Mouse (Mus musculus): ENCODE data around the gene Olfr395. TPM values are rescaled to one million over a fixed set of nuclear protein-coding genes. Genes with fewer than 3 reads are reported as not detected.

Gene Olfr395
- not detected for total RNA-seq (2023)

DNA sequence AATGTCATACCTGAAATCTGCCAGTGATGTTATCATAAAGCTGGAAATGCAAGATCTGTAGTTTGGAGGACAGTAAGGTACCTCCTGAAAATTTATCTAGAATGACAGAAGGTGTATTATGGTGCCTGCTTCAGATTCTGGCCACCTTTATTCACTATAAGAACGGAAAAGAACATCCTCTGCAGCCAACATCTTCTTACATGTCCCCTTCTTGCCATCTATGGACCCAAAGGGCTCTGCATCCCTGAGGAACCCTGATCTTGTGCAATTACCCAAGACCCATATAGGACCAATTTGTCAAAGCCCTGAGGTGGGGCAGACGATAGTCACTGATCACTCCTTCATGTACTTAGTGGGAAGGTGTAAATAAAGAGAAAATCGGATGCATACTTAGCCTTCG lies at the start of gene Olfr395:
TSS of gene Olfr395 (minus strand) at position 101 of the 400 bp plus-strand sequence.

DNA sequence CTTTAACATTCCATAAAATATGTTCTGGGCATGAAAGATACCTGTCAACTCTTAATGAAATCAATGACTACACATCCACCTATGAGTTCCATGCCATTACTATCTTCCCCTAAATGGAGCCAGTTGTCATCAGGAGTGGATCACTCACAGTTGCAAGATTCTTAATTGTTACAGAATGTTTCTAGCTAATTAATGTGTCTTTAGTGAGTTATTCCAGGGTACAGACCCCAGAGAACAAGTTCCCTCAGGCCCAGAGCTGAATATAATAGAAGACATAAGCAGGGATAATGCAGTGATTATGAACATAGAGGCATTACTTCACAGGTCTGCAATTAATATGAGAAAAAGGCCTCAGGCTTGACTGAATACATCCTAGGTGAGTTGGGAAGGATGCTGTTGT lies 27.3 kb upstream of the Olfr395 start, which contains the start of gene Olfr23:
TSS of gene Olfr23 (plus strand) at position 301 of the 400 bp plus-strand sequence.

DNA sequence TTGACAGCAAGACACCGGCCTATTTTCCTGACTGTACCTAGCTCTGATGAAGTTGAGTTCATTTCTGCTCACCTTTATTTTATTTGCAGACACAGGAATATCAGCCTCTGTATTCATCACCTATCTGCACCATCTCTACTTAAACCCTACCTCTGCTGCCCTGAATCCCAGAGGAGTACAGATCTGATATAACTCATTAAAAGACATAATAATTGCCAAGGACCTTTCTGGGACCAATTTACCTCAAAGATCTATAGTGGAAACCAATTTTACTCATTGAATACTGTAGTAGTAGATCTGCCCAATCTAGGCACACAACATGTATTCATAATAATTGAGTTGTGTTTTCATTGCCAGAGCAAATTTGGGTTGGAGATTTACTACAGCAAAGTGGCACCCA lies 18.4 kb downstream of the Olfr395 start, which contains the start of gene Olfr394:
TSS of gene Olfr394 (minus strand) at position 101 of the 400 bp plus-strand sequence.

Other genes with a start within 250 kb of the Olfr395 start
- gene Zfp735, start 220.5 kb downstream of the Olfr395 start, total RNA-seq (2023): not detected
- not detected for gene Olfr389, start 128.6 kb downstream of the Olfr395 start, total RNA-seq (2023)
- gene Olfr390, start 126.3 kb downstream of the Olfr395 start, total RNA-seq (2023): not detected
- not detected for gene Olfr391-ps, start 106.2 kb downstream of the Olfr395 start, total RNA-seq (2023)
- not detected for gene Olfr392, start 92.2 kb downstream of the Olfr395 start, total RNA-seq (2023)
- gene Olfr393, start 57.8 kb downstream of the Olfr395 start, total RNA-seq (2023): not detected
- not detected for gene Olfr394, start 18.5 kb downstream of the Olfr395 start, total RNA-seq (2023)
- not detected for gene Olfr23, start 27.4 kb upstream of the Olfr395 start, total RNA-seq (2023)
- gene Olfr397, start 51.5 kb upstream of the Olfr395 start, total RNA-seq (2023): not detected
- not detected for gene Olfr398, start 81.1 kb upstream of the Olfr395 start, total RNA-seq (2023)
- not detected for gene Olfr139, start 147.3 kb upstream of the Olfr395 start, total RNA-seq (2023)
- gene Olfr399, start 147.3 kb upstream of the Olfr395 start, total RNA-seq (2023): not detected
- gene Zfp616, start 160.7 kb upstream of the Olfr395 start, total RNA-seq (2023): not detected
- not detected for gene Olfr401, start 204.4 kb upstream of the Olfr395 start, total RNA-seq (2023)
- not detected for gene Olfr402, start 244.2 kb upstream of the Olfr395 start, total RNA-seq (2023)